Comparison of ENCODE assay signal across 7 mouse cellular contexts in genomic region chr10:3366036-3366869, GRCm38 (mm10). TPM values are rescaled to one million over a fixed set of nuclear protein-coding genes. Genes with fewer than 3 reads are reported as not detected.
A peak's percentile ranks its signal among the peaks of the same experiment; 100 is the strongest.
DNase-seq lines count a peak whose midpoint lies in the region; ATAC-seq and TF ChIP-seq lines count a peak whose summit lies in the region.

Gene Ppp1r14c, plus strand, starts transcription at chr10:3366057.

- H3K36me3 ChIP-seq in intestine, postnatal 0 days (ENCODE audit: control insufficient read depth, insufficient read depth), result no peaks in the 10 kb centered on the region
- H3K36me3 ChIP-seq in limb, embryonic 12.5 days, result no peaks in the 10 kb centered on the region
- H3K36me3 ChIP-seq in midbrain, embryonic 14.5 days (ENCODE audit: control insufficient read depth, insufficient read depth, low read length), result no peaks in the 10 kb centered on the region

- no peaks in the 10 kb centered on the region for H3K4me1 ChIP-seq in bone marrow macrophage, adult 2 months (ENCODE audit: control insufficient read depth, insufficient read depth, low read length)
- no peaks in the 10 kb centered on the region for H3K4me1 ChIP-seq in intestine, postnatal 0 days (replicated peaks; ENCODE audit: control insufficient read depth, insufficient read depth, low read length)
- peaks cover 10% of the 10 kb centered on the region; the same call in 1 of the 2 replicates for H3K4me1 ChIP-seq in limb, embryonic 12.5 days (replicated peaks)
- 0 out of 2 replicates have a peak, but pooled peaks cover 8% of the 10 kb centered on the region for H3K4me1 ChIP-seq in midbrain, embryonic 14.5 days (ENCODE audit: control insufficient read depth, insufficient read depth, low read length)

- H3K27ac ChIP-seq in bone marrow macrophage, adult 2 months (ENCODE audit: insufficient read depth, low read depth, low read length), result no peak within 1 kb of the TSS
- no peak within 1 kb of the TSS for H3K27ac ChIP-seq in intestine, postnatal 0 days (ENCODE audit: low read depth, low read length)
- H3K27ac ChIP-seq in limb, embryonic 12.5 days, result no peak within 1 kb of the TSS
- peak within 1 kb of the TSS; percentile 72 for H3K27ac ChIP-seq in midbrain, embryonic 14.5 days (replicated peaks; ENCODE audit: low read depth, low read length)

- under 1% methylated on average over 71 of the region's 74 CpGs for WGBS in intestine, postnatal 0 days
- under 1% methylated on average over 71 of the region's 74 CpGs for WGBS in limb, embryonic 12.5 days
- WGBS in midbrain, embryonic 14.5 days, result under 1% methylated on average over 73 of the region's 74 CpGs

- no peaks in the 10 kb centered on the region for H3K9me3 ChIP-seq in intestine, postnatal 0 days (ENCODE audit: control insufficient read depth)
- H3K9me3 ChIP-seq in limb, embryonic 12.5 days, result no peaks in the 10 kb centered on the region
- no peaks in the 10 kb centered on the region for H3K9me3 ChIP-seq in midbrain, embryonic 14.5 days (ENCODE audit: control insufficient read depth, low read length)

- H3K27me3 ChIP-seq in intestine, postnatal 0 days (replicated peaks; ENCODE audit: control insufficient read depth, insufficient read depth, low read length), result peaks cover 17% of the 10 kb centered on the region; the same call in 1 of the 2 replicates
- peaks cover 51% of the 10 kb centered on the region for H3K27me3 ChIP-seq in limb, embryonic 12.5 days
- H3K27me3 ChIP-seq in midbrain, embryonic 14.5 days (ENCODE audit: control insufficient read depth, insufficient read depth, low read length), result no peaks in the 10 kb centered on the region

- H3K4me3 ChIP-seq in bone marrow macrophage, adult 2 months (ENCODE audit: insufficient read depth, low read length), result peak within 1 kb of the TSS; percentile 33
- peak within 1 kb of the TSS; percentile 58 for H3K4me3 ChIP-seq in intestine, postnatal 0 days (ENCODE audit: low read depth, low read length)
- H3K4me3 ChIP-seq in limb, embryonic 12.5 days (replicated peaks), result peak within 1 kb of the TSS; percentile 60
- peak within 1 kb of the TSS; percentile 60 for H3K4me3 ChIP-seq in midbrain, embryonic 14.5 days (replicated peaks; ENCODE audit: low read depth, low read length)

- no peak for TF ChIP-seq POLR2A in bone marrow macrophage, adult 2 months (IDR thresholded peaks at IDR 0.05; ENCODE audit: borderline replicate concordance, low read depth, low read length)

- DNase-seq in embryo, embryonic 11 days, result peak; percentile 63
- DNase-seq in midbrain, embryonic 14.5 days, result peak; percentile 79
- DNase-seq in urinary bladder, postnatal 14 days (ENCODE audit: low spot score), result peak; percentile 13

- H3K4me2 ChIP-seq in intestine, postnatal 0 days (replicated peaks; ENCODE audit: low read depth), result peak within 1 kb of the TSS; percentile 97
- peak within 1 kb of the TSS; percentile 97 for H3K4me2 ChIP-seq in limb, embryonic 12.5 days
- H3K4me2 ChIP-seq in midbrain, embryonic 14.5 days (ENCODE audit: low read length), result peak within 1 kb of the TSS; percentile 87

- H3K9ac ChIP-seq in intestine, postnatal 0 days (ENCODE audit: low read depth, low read length), result peak within 1 kb of the TSS; percentile 26; the same call in 1 of the 2 replicates
- peak within 1 kb of the TSS; percentile 57 for H3K9ac ChIP-seq in limb, embryonic 12.5 days (replicated peaks)
- H3K9ac ChIP-seq in midbrain, embryonic 14.5 days (replicated peaks; ENCODE audit: low read length), result peak within 1 kb of the TSS; percentile 66

- peak; percentile 84 for ATAC-seq in granulocyte monocyte progenitor cell, adult 5-6 weeks (replicated peaks; ENCODE audit: poor library complexity, severe bottlenecking)
- peak; percentile 41; the same call in 1 of the 2 replicates for ATAC-seq in intestine, postnatal 0 days
- peak; percentile 75; the same call in 1 of the 2 replicates for ATAC-seq in limb, embryonic 12.5 days (ENCODE audit: insufficient number of reproducible peaks, insufficient read depth, low FRiP score, low TSS enrichment, low read depth)
- ATAC-seq in midbrain, embryonic 14.5 days (ENCODE audit: low FRiP score, low TSS enrichment), result peak; percentile 83

- TF ChIP-seq CTCF in bone marrow macrophage, adult 2 months (IDR thresholded peaks at IDR 0.05; ENCODE audit: low read depth, low read length), result no peak
- no peak for TF ChIP-seq CTCF in intestine, postnatal 0 days (IDR thresholded peaks at IDR 0.05; ENCODE audit: low read depth)

RNA-seq across cellular contexts. Expression of gene Ppp1r14c, which starts in this region (rescaled TPM):
- polyA plus RNA-seq in bone marrow macrophage, adult 2 months (2012; ENCODE audit: insufficient read depth, insufficient read length, missing spikeins), result 0.46 TPM in 1 of 2 replicates, not detected in the other
- total RNA-seq in granulocyte monocyte progenitor cell, adult 5-6 weeks (2014; fragmentation: Nextera tagmentation), result not detected in 2 replicates
- total RNA-seq in granulocyte monocyte progenitor cell, adult 5-6 weeks (2017), result not detected in 2 replicates
- 1.4 and 2.3 TPM in 2 replicates for polyA plus RNA-seq in intestine, postnatal 0 days (2015; fragmentation: Nextera tagmentation; extraction: Ambion mirVana)
- polyA plus RNA-seq in limb, embryonic 12.5 days (2016; fragmentation: Nextera tagmentation; extraction: Ambion mirVana), result 4.1 and 4.7 TPM in 2 replicates
- 45.8 and 45.9 TPM in 2 replicates for polyA plus RNA-seq in midbrain, embryonic 14.5 days (2014; fragmentation: Nextera tagmentation; extraction: Ambion mirVana)

Comparison
In these comparisons a context has a peak if more than half of its experiments do, and no peak if none do; other contexts are left out.
1. Peak in ATAC-seq in granulocyte monocyte progenitor cell, adult 5-6 weeks; RNA of the gene not detected or under 1 TPM.
2. DNase-seq: peak in every context shown above with its lines; median percentile 79 in midbrain, embryonic 14.5 days; 63 in embryo, embryonic 11 days; 13 in urinary bladder, postnatal 14 days.